Mouse (Mus musculus) central nervous system, embryonic 14 days (tissue): ENCODE results near the gene Gpr150. TPM values are rescaled to one million over a fixed set of nuclear protein-coding genes. Genes with fewer than 3 reads are reported as not detected.

ENCODE experiments used
- polyA plus RNA-seq: library from polyadenylated mRNA; depleted of rRNA; stranded (reverse); fragments of >200 nt; gene quantifications from 2 replicates; pipeline ENCODE4 v1.2.3, GENCODE M21; 2012; rRNA removed

The Gpr150 gene
- polyA plus RNA-seq: 0.95 and 1.1 TPM in 2 replicates

GRCm38 (mm10) chr13:76056896-76057266, at the start of gene Gpr150:
Gene Gpr150 (minus strand): TSS chr13:76056996.

DNA sequence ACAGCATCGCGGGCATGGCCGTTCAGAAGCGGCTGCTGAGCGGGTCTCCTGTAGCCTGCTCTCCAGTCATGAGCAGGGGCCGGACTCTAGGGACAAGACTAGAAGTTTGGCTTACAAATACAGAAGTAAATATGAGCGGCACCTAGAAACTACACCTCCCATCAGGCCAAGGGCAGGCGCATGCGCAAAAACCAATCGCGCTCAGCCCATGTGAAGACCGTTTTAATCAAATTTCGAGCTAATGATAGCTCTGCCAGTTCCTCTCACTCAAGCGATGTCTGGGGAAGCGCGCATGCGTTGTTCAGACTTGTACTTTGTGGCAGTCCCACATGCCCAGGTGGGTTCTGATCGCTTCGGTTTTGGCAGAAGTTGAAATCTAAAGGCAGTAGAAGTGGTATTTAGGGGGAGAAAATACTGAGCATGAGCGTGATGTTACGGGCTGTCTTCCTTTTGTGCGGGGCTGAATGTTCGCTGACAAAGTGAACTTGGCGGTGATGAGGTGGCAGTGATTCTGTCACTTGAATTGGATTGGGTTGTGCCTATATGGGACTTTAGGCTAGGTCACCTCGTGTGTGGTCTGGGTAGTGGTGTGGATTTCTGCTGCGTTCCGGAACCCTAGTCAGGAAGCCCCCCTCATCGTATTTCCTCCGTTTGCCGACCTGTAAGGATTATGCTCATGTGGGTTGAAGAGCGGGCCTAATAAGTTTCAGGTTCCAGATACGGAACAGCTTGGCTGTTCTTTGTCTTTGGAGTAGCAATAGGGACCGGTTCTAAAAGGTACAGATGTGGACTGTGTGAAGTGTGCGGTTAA, 41.9 kb upstream of the Gpr150 start, which contains the start of the genes Arsk and Ttc37:
Gene Arsk (minus strand): TSS at position 168 of the 811 bp plus-strand sequence.
Gene Ttc37 (plus strand): TSS at position 242 of the 811 bp plus-strand sequence.

DNA sequence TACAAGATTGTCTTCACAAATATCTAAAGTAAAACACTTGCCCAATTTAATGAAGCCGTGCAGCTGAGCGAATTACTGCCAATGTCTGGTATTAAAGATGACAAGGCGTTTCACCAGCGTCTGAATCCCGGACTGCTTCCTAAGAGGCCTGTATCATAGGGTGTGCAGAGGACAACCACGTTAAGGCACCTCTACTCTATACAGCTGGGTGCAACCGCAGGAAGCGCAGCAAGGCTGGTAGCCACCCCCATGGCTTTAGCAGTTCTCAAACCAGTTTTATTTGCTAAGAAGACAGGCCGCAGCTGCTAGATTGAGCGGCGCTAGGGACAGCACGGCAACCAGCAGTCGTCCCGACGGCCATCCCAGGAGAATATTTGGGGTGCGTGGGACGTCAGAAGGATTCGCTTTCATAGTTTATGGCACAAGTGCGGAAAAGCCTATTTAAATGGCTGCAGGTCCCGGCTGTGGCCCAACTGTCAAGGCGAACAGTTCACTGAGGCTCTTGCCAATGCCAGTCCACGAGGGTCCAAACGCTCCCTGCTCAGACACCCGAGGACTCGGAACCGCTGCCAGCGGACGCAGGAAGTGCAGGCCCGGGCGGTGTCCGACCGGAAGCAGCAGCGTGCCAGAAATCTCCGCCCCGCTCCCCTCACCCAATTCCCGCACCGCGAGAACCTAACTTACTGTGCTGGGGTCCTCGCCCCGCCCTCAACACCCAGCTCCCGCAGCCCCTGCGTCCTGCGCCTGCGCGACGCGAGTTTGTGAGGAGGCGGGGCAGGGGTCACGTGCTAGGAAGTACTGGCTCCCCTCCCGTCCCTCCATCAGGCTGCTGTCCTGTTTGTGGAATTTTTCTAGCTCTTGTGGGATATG, 38.6 kb downstream of the Gpr150 start, which contains the start of gene Rfesd:
Gene Rfesd (minus strand): TSS at position 746 of the 870 bp plus-strand sequence.

Other genes starting within 250 kb of the Gpr150 start
- 30.0 and 30.3 TPM in 2 replicates for gene Glrx, start 217.1 kb downstream of the Gpr150 start, polyA plus RNA-seq
- 22.8 and 23.8 TPM in 2 replicates for gene Rhobtb3, start 113.1 kb downstream of the Gpr150 start, polyA plus RNA-seq
- 0.41 and 0.64 TPM in 2 replicates for gene Spata9, start 89.8 kb downstream of the Gpr150 start, polyA plus RNA-seq
- 12.4 and 13.3 TPM in 2 replicates for gene Rfesd, start 38.3 kb downstream of the Gpr150 start, polyA plus RNA-seq
- gene Arsk, start 41.7 kb upstream of the Gpr150 start, polyA plus RNA-seq: 4.4 and 4.5 TPM in 2 replicates
- gene Ttc37, start 41.7 kb upstream of the Gpr150 start, polyA plus RNA-seq: 14.5 TPM in 2 replicates
- gene Fam81b, start 248.1 kb upstream of the Gpr150 start, polyA plus RNA-seq: 0.19 and 0.64 TPM in 2 replicates